Mouse (Mus musculus) cerebellum, adult 2 months (tissue): ENCODE data around the gene Slc25a29.

Experiments used
- CTCF ChIP-seq: fragments of 200-500 bp; IDR thresholded peaks from 2 replicates; pipeline ENCODE4 v1.5.1; 2011; ENCODE audit warnings: low read depth, mild to moderate bottlenecking, control low read depth, low read length, moderate library complexity, borderline replicate concordance; ENCODE audit not compliant: insufficient read depth
- POLR2A ChIP-seq: fragments of 200-500 bp; IDR thresholded peaks from 2 replicates; pipeline ENCODE4 v1.6.1; 2011; ENCODE audit warnings: low read length, control low read depth, borderline replicate concordance; ENCODE audit not compliant: insufficient read depth

- TF ChIP-seq CTCF (no peak), POLR2A (no peak)
These were observed 15.2 kb downstream of the Slc25a29 start for GRCm38 (mm10) chr12:108820461-108820860.
